Mouse (Mus musculus) embryo, embryonic 10.5 days (tissue): Measurements from ENCODE around the gene Katnb1.
A peak's percentile ranks its signal among the peaks of the same experiment; 100 is the strongest.

Source experiments
- DNase-seq: peaks from one replicate; pipeline ENCODE4 v3.0.0-alpha.2; 2015; ENCODE audit warnings: low spot score

Katnb1 gene

DNA sequence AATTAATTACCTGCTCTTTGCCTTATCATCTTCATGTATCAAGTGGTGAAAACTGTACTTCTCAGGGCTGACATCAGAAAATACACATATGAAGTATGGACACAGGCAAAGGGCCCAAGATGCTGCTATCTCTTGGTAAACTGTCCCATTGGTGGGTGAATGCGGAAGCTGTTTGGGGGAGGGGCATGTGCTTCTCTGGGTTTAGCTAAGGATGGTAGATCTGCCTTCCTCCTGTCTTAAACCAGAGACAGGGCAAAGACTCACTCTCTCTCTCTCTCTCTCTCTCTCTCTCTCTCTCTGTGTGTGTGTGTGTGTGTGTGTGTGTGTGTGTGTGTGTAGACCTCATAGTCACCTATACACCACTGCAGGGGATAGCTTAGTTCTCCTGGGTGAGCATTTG lies 60.0 kb downstream of the Katnb1 start:
- no peak for DNase-seq

DNA sequence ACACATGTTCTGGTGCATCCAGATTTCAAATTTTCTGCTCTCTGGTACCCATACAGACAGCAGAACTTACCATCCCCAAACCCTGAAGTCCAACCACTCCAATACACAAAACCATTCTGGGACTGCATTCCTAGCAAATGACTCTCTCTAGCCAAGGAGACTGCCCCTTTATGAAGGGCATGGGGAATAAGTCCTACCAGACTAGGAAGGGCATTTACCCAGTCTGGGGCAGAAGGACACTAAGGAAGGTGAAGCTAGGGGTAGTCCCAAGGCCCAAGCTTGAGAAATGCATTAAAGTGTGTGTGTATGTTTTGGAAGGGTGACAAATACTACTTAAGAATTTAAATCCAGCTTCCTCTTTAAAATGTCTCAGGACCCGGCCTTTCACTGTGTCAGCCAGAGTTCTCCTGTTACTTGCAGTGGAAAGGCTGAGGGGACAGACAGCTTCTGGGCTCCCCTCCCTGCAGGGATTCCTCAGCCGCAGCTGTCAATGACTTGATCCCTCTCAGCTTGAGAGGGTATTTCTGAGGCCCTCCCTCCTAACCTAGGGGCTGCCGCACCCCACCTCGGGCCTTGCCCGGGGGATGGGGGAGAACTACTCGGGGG lies 60.6 kb downstream of the Katnb1 start:
- peak; percentile 37 for DNase-seq

DNA sequence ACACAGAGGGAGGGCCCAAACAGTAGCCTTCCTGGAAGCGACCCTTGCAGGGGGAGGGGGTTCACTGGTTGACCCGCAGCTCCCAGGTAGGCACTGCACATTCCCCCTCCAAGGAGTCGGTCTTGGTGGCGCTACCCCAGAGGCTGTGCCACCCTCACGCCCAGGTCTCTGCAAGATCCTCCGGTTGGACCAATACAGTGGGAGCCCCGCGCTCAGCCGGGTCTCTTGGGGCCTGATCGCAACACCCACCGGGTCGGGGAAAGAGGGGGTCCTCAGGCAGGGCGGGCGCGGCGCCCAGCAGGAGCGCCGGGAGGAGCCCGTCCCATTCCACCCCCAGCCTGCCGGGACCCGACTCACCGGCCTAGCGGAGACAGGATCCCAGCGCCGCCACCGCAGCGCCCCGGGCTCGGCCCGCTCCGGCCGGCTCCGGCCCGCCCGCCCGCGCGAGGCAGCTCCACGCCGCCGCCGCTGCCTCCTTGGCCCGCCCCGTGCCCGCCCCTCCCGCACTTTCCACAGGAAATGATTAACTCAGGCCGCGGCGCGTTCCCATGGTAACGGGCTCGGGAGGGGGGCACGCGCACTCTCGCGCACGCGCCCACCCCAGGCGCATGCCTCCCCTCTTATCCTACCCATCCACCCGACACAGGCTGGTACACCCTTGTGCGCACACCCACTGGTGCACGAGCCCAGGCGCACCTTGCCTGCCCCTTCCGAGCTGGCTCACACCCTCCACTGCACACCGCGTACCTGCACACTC lies 61.3 kb downstream of the Katnb1 start:
- DNase-seq = peak; percentile 59

DNA sequence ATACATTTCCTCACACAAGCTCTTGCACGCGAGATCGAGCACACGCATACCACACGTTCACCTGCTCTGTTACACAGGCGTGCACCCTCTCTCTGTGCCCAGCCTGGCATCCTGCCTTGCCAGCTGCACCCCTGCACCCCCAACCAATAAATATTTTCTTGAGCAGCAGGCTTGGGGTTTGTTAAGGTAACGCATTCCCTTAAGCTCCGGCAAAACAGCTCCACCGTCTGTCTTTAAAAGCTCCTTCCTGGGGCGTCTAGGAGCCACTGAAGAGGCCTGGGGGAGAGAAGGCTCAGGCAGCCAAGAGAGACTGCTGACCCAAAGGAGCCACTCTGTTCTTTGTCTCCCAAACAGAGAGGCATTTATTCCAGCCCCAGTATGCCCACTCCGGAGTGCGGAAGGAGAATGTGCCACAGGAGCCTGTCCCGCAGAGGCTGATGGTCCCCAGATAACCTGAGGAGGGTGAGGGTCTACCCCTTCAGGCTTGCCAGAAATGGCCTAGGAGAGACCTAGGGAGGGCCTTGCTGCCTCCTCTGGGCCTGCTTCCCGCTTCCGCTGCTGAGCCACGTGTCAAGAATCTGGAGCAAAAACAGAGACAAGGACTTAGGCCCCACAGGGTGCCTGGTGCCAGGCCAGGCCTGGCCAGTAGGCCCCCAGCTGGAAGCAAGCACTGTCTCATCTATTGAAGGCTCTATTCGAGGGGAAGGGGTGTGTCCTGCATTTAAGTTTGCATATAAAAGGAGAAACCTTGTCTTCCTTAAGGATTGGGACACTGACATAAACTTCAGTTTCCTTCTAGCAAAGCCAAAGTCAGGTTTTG lies 62.2 kb downstream of the Katnb1 start:
- DNase-seq = peak; percentile 31

DNA sequence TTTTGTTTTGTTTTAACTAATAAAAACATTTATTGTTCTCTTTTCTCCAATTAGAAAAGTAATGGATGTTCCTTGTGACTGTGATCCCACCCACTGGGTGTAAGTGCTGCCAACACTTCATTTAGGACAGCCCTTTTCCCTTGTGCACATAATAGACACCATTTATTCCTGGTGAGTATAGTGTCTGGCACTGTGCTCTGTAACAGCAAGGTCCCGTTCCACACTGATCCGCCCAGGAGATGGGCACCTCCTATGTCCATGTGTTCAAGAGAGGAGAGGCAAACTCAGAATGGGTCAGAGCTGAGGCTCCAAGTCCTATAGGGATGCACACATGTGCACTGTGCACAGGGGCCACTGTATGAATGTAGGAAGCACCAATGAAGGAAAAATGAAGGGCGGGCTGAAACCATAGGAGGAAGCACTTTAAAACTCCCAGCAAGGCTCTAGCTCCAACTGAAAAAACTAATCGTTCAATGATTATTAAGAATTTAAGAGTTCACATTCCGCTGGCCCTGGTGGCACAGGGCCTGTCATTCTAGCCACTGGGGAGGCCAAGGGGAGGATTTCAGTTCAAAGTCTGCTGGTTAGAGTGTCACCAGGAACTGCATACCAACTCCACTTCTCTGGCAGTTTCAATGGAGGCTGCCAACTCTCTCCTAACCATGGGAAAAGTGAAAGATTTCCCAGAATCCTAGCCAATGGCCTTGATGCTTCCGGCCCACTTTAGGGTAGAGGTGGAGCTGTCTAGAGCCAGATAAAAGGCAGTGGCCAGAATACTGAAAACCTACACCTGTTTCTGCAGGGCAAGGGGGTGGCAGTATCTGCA lies 63.0 kb downstream of the Katnb1 start:
- DNase-seq = no peak

DNA sequence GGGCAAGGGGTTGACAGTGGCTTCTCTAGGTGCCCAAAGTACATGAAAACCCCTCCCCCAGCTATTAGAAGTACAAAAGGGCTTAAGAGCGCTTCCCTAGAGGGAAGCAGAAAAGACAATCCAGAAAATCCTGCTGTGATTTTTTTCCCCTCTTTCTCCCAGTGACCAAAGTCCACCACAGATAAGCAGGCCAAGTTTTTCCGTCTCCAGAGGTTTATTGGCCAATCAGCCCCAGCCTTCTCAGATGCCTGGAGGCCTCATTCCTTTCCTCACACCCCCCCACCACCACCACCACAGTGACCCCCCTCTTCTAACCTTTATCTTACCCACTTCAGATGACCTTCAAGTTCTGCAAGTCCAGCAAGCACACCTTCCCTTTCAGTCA lies 63.6 kb downstream of the Katnb1 start:
- DNase-seq = no peak

DNA sequence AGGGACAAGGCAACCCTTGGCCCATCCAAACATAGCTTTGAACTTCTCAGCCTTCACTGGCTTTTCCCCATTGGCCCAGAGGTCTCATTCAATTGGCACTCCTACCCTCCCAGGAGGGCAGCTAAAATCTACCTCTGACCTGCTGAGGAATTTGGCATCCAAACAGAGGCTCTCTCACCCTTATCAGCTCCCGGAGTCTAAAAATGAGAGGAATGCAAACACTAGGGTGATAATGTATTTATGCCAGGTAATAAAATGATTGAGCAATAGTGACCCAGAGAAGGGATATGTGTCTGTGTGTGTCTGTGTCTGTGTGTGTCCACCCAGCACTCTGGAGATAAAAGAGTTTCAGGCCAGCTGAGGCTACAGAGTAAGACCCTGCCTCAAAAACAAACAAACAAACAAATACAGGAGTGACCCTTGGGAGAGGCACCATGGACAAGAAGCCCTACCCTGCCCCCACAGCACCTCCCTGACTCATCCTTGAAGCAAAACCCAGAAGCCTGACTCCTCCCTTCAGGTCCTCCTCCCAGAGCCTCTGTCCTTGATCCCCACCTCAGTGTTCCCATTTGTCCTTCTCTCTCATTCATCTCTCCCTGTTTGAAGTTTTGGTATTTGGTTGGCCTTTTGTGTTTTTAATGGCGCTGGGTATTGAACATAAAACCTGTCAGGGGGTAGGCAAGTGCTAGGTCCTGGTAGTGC lies 65.2 kb downstream of the Katnb1 start:
- DNase-seq = no peak

DNA sequence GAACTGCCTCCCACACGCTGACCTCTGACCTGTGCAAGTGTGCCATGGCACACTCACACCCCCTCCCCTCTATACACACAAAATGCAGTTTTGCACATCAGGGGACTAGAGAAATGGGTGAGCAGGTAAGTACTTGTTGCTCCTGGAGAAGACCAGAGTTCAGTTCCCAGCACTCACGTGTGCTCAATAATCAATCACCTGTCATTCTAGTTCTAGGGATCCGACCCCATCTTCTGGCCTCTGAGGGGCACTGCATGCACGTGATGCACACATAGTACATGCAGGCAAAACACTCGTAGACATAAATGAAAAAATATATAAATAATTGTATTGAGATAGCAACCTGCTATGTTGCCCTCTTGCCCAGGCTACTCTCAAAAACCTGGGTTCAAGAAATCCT lies 65.9 kb downstream of the Katnb1 start:
- no peak for DNase-seq

DNA sequence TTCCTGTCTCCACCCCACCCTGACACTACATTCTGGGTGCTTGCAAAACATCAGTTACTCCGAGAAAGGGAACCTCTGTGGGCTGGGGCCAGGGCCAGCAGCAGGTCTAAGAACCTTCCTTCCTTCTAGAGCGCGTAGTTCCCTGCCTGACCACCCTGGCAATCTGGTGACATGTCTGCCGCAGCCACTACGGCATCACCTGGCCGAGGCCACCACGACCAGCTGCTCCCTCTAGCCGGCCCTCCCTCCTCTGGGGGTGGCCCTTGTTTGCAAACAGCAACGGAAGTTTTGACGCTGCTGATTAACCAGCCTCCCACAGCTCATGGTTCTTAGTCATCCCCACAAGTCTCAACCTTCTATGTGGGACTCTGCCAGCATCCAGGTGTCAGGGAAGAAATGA lies 68.4 kb downstream of the Katnb1 start:
- no peak for DNase-seq

DNA sequence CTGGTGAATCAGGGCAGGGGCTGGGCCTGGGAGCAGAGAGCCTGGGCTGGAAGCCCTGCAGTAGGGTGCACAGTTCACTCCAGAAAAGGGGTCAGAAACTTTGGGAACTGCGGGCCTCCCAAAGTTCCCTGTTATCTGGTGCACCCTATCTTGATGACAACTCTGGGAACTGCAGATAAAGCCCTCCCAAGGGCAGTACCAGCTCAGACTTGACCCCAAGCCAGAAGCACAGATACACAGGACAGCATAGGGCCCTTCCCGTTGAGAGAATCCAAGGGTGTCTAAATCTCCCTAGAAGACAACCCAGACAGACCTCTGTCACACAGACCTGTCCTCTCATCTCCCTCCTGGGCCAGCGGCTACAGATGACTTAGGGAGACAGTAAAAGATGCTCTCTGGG lies 69.6 kb downstream of the Katnb1 start:
- no peak for DNase-seq
